Mouse (Mus musculus) fibroblast of lung, adult 2 months (primary cell): Measurements from ENCODE around the gene Arhgef1.
A peak's percentile ranks its signal among the peaks of the same experiment; 100 is the strongest.
"Not testable (repeated sequence)": the region's sequence is repeated elsewhere in the genome, so short reads cannot be mapped to it uniquely, and the experiment has no call there.

ENCODE experiments used
- DNase-seq: peaks from one replicate; pipeline ENCODE4 v3.0.0-alpha.2; 2011; ENCODE audit warnings: low read depth

Arhgef1 gene

DNA sequence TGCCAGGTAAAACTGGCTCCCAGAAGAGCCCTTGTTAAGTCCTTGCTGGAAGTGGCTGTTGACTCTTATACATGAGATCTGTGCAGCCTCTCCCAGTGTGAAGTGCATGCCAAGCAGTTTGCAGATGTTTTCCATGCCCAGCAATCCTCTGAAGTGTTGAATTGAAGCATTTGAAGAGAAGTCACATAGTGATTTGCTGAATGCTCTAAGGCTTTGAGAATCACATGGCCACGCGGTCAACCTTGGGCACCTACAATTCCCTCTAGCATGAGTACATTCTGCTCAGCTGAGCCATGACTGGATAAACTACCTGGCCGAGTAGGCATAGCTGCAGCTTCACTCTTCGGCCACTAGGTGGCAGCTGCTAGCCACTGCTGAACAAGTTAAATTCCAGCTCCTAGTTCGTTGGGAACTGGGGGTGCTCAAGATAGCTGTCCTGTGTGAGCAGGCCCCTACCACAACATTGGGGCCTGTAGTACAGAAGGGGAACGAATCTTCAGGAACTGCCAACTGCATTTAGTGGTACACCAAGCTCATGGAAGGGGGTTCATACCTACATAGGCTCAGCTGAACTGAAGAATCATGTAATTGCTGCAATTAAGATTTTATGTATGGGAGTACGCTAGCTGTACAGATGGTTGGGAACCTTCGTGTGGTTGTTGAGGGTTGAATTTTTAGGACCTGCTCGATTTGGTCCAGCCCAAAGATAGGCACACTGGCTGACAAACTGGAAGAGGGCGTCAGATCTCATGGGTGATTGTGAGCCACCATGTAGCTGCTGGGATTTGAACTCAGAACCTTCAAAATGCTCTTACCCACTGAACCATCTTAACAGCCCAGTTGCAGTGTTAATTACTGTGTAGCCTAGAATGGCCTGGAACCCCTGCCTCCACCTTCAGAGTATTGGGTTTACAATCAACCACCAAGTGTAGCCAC is 12.2 kb upstream of the Arhgef1 start:
- peak; percentile 64 for DNase-seq

GRCm38 (mm10) chr7:24891241-24892124 is 11.2 kb upstream of the Arhgef1 start:
- DNase-seq: no peak

DNA sequence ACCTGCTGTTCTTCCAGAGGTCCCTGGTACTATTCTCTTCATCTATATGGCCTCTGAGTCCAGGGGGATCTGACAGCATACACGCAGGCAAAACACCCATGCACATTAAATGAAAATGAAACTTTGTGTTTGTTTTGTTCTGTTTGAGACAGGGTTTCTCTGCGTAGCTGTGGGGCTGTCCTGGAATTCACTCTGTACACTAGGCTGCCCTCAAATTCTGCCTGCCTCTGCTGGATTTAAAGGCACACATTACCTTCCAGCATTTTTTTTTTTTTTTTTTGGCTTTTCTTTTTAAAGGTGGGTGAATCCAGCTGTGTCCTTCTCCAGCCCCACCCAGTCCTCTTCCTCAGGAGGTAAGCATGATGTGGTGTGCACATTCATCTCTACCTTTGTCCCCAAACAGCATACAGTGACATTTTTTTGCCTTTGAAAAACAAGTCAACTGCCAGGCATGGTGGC is 10.6 kb upstream of the Arhgef1 start:
- DNase-seq: no peak

- not testable (repeated sequence) for DNase-seq
Observed at GRCm38 (mm10) chr7:24895749-24896148, 7.0 kb upstream of the Arhgef1 start.

GRCm38 (mm10) chr7:24896269-24896668 is 6.4 kb upstream of the Arhgef1 start:
- no peak for DNase-seq

GRCm38 (mm10) chr7:24897224-24897623 is 5.5 kb upstream of the Arhgef1 start, which contains the start of gene Cd79a:
Gene Cd79a (plus strand): TSS chr7:24897381.
- no peak for DNase-seq

DNA sequence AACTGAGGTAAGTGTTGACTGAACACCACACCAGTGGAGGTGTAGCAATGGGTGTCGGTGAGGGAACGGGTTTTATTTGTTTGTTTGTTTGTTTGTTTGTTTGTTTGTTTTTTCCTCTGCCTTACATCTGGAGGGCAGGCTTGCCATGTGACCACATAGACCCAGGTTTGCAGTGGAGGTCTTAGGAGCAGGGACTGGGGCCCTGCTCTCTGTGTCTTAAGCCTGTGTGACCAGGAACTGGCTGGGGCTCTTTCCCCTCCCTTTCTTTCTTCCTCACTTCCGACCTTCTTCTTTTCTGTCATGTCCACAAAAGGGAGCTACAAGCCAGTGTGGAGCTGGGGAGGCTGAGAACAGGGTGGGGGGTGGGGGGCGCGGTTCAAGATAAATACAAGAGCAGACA is 4.8 kb upstream of the Arhgef1 start:
- no peak for DNase-seq

GRCm38 (mm10) chr7:24901114-24901513 is 1.6 kb upstream of the Arhgef1 start:
- no peak for DNase-seq

- DNase-seq: no peak
Observed at GRCm38 (mm10) chr7:24901842-24902241, 870 bp upstream of the Arhgef1 start.

- no peak for DNase-seq
Observed at GRCm38 (mm10) chr7:24902264-24902629, 465 bp upstream of the Arhgef1 start.

- no peak for DNase-seq
Observed at GRCm38 (mm10) chr7:24903444-24903825, 723 bp downstream of the Arhgef1 start.

DNA sequence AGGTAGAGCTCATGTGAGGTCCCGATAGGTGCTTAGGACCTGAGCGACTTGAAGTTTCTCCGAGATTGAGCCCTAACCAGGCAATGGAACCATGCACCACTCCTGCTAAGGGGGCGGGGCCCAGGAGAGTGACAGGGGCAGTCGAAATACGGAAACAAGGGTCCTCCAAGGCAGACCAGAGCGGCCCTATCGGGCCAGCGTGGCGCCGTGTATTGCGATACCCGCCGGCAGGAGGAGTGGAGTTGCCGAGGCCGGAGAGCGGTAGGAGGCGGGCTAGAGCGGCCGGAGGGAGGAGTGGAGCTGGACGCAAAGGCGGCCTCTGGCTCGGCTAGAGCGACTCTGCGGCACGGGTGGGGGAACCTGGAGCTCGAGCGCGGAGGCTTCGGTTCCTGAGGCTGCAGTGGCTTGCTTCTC is 1.4 kb downstream of the Arhgef1 start:
- DNase-seq: peak; percentile 96

DNA sequence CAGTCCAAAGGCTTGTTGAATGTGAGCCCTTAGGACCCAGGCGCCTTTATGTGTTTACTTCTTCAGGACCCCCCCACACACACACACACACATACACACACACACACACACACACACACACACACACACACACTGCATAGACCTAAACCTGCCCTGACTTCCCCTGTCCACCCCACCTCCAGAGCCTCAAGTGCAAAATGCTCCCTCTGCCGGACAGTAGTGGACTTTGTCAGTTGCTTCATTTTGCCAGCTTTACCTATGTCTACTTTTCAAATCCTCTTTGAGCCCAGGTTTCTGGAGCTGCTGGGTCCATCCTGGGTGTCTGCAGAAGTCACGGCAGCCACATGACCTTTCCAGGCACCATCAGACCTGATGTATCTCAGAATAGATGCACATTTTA is 2.2 kb downstream of the Arhgef1 start:
- no peak for DNase-seq

GRCm38 (mm10) chr7:24906551-24906950 is 3.8 kb downstream of the Arhgef1 start:
- no peak for DNase-seq

GRCm38 (mm10) chr7:24907211-24907748 is 4.6 kb downstream of the Arhgef1 start:
- no peak for DNase-seq

DNA sequence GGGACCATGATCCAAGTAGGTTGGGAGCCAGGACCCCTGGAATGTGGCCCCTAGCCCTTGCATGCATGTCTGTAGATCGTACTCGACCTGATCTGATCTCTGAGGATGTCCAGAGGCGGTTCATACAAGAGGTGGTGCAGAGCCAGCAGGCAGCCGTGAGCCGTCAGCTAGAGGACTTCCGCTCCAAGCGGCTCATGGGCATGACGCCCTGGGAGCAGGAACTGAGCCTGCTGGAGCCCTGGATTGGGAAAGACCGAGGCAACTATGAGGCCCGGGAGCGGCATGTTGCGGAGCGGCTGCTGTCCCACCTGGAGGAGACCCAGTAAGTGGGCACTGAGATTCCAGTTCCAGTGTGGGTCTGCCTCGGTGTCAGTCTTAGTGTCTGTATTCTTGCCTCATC is 9.8 kb downstream of the Arhgef1 start:
- no peak for DNase-seq

DNA sequence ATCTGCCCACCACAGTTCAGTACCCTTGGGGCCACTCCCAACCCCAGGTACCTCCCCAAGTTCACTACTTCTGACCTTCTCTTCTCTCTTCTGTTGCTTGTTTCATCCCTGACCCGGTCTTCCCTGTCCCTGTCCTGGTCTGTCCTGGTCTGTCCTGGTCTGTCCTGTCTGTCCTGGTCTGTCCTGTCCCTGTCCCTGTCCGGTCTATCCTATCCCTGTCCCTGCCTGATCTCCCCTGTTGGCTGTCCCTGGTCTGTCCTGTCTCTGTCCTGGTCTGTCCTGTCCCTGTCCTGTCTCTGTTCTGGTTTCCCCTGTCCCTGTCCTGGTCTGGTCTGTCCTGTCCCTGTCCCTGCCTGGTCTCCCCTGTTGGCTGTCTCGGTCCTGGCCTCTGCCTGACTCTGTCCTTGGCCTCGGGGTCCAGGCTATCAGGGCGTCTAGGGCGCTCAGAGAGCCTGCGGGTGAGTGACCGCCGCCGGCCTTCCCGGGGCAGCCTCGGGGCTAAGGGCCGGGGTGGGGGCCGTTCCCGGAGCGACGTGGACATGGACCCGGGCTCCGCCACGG is 16.1 kb downstream of the Arhgef1 start:
- no peak for DNase-seq

DNA sequence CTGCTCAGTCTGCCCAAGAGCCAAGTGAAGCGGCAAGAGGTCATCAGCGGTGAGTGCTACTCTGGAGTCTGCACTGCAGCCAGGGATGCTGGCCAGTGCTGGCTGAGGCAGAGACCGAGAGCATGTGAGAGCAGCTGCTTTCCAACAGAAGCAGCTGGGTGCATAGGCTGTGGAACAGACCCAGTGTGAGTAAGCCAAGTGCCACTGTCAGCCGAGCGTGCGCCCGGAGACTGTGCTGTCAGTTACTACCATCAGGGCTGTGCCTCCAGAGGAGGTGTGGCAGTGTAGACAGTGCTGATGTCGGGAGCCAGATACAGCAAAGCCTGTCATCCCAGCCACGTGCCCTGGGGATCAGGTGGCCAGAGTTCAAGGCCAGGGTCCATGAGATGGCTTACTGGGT is 17.0 kb downstream of the Arhgef1 start:
- DNase-seq: no peak

DNA sequence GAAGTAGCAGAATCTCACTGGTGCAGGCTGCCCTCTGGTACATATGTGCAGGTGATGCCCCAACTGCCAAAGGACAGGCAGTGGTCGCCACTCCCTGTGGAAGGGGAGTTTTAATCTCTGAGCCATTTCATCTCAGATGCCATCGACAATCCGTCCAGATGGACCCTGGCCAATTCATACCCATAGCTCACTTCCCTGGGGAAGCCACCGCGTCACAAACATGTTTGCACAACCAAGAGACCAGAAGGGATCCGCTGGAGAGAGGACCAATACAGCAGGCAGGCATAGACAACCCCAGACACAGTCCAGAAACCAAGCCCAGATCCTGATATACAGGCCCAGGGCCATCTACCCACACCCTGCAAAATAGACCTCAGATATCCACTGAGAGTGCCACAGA is 27.8 kb downstream of the Arhgef1 start:
- no peak for DNase-seq

DNA sequence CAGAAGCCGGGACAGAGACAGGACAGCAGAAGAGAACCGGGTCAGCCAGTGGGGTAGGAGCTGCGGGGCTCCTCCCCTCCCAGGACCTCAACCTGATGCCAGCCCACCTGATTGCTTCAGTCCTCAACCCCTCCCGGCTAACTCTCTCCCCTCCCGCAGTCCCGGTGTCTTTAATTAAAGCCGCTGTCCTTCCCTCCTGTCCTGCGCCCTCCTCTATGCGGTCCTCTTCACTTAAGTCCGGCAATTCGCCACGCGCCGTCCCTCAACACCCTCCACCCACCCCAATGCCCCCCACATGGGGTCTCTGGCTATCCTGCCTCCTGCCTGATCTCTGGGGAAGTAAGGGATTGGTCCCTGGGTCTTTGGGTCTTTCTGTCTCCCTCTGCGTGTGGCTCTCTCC is 28.9 kb downstream of the Arhgef1 start:
- no peak for DNase-seq

- DNase-seq: no peak
Observed at GRCm38 (mm10) chr7:24943641-24944040, 40.9 kb downstream of the Arhgef1 start.

- DNase-seq: no peak
Observed at GRCm38 (mm10) chr7:24944257-24944950, 41.7 kb downstream of the Arhgef1 start, which contains the start of gene Gm4881. Gene Gm4881 (minus strand): TSS chr7:24944494.
